Mouse (Mus musculus): Measurements from ENCODE around the gene Chdh.

Chdh gene

GRCm38 (mm10) chr14:30008733-30009575 lies at the start of gene Chdh, which contains the start of gene Il17rb:
Chdh (plus strand) TSS chr14:30009023.
Il17rb (minus strand) TSS chr14:30008896.
- DNase-seq (ENCODE audit: low spot score in 2 of 2): peak; percentile 45 to 73

GRCm38 (mm10) chr14:29967611-29968010 lies 41.2 kb upstream of the Chdh start:
- no peak for DNase-seq (ENCODE audit: low spot score in 2 of 2)

- peak; percentile 91 to 92 for DNase-seq (ENCODE audit: low spot score in 2 of 2)
Observed at GRCm38 (mm10) chr14:29968075-29968821, 40.6 kb upstream of the Chdh start, which contains the start of gene Selenok. Selenok (plus strand) TSS chr14:29968308.

GRCm38 (mm10) chr14:29971446-29971845 lies 37.4 kb upstream of the Chdh start:
- no peak for DNase-seq (ENCODE audit: low spot score in 2 of 2)

GRCm38 (mm10) chr14:29971993-29972392 lies 36.8 kb upstream of the Chdh start:
- no peak for DNase-seq (ENCODE audit: low spot score in 2 of 2)

GRCm38 (mm10) chr14:29976927-29977326 lies 31.9 kb upstream of the Chdh start:
- no peak for DNase-seq (ENCODE audit: low spot score in 2 of 2)

GRCm38 (mm10) chr14:29978254-29979204 lies 30.3 kb upstream of the Chdh start, which contains the start of gene Actr8:
Actr8 (plus strand) TSS chr14:29978337.
- peak; percentile 93 for DNase-seq (ENCODE audit: low spot score in 2 of 2)

GRCm38 (mm10) chr14:29980447-29981205 lies 28.2 kb upstream of the Chdh start:
- no peak for DNase-seq (ENCODE audit: low spot score in 2 of 2)

GRCm38 (mm10) chr14:29986096-29986495 lies 22.7 kb upstream of the Chdh start:
- no peak for DNase-seq (ENCODE audit: low spot score in 2 of 2)

- no peak for DNase-seq (ENCODE audit: low spot score in 2 of 2)
Observed at GRCm38 (mm10) chr14:29987276-29987675, 21.5 kb upstream of the Chdh start.

GRCm38 (mm10) chr14:29987739-29988138 lies 21.1 kb upstream of the Chdh start:
- DNase-seq (ENCODE audit: low spot score in 2 of 2): no peak

- no peak for DNase-seq (ENCODE audit: low spot score in 2 of 2)
Observed at GRCm38 (mm10) chr14:29988337-29988736, 20.5 kb upstream of the Chdh start.

GRCm38 (mm10) chr14:29994976-29995375 lies 13.8 kb upstream of the Chdh start:
- DNase-seq (ENCODE audit: low spot score in 2 of 2): no peak

- DNase-seq (ENCODE audit: low spot score in 2 of 2): no peak
Observed at GRCm38 (mm10) chr14:29996000-29996751, 12.6 kb upstream of the Chdh start.

- DNase-seq (ENCODE audit: low spot score in 2 of 2): no peak
Observed at GRCm38 (mm10) chr14:29997345-29997744, 11.5 kb upstream of the Chdh start.

- DNase-seq (ENCODE audit: low spot score in 2 of 2): no peak
Observed at GRCm38 (mm10) chr14:29998747-29999474, 9.9 kb upstream of the Chdh start.

GRCm38 (mm10) chr14:29999475-29999811 lies 9.4 kb upstream of the Chdh start:
- DNase-seq (ENCODE audit: low spot score in 2 of 2): no peak

- peak; percentile 55 to 78 for DNase-seq (ENCODE audit: low spot score in 2 of 2)
Observed at GRCm38 (mm10) chr14:30009864-30010560, 1.2 kb downstream of the Chdh start.

Measured in urinary bladder, postnatal 4 days (tissue).